Comparison of ENCODE assay signal across 9 mouse cellular contexts in genomic region chr1:128590011-128590410, GRCm38 (mm10). TPM values are rescaled to one million over a fixed set of nuclear protein-coding genes. Genes with fewer than 3 reads are reported as not detected.
DNase-seq lines count a peak whose midpoint lies in the region; ATAC-seq lines count a peak whose summit lies in the region.
"Had no signal": no experiment of that assay in that cellular context is flagged by ENCODE, and none has a peak within 500 bp of the region (broad histone marks: within the 10 kb centered on the region; RNA-seq: fewer than 3 reads in every experiment).

No protein-coding gene starts in this region.

- no peak for DNase-seq in intestine, embryonic 14.5 days (ENCODE audit: low spot score)
- peak; percentile 21 for DNase-seq in ZHBTc4 (ENCODE audit: low read depth, low spot score)
- DNase-seq in midbrain, embryonic 10.5 days (ENCODE audit: low spot score) = no peak
- DNase-seq in yolk sac, embryonic 10.5 days (ENCODE audit: low spot score) = no peak
- no peak for DNase-seq in cerebellum, postnatal 10 days
- DNase-seq in cerebellum, postnatal 4 days (ENCODE audit: low spot score in 2 of 2) = no peak

- H3K27me3 ChIP-seq in intestine, embryonic 14.5 days (replicated peaks; ENCODE audit: control insufficient read depth, insufficient read depth, low read length) = 0 out of 2 replicates have a peak, but pooled peaks cover 8% of the 10 kb centered on the region
- H3K27me3 ChIP-seq in intestine, embryonic 16.5 days (replicated peaks; ENCODE audit: control insufficient read depth, insufficient read depth, low read length) = 0 out of 2 replicates have a peak, but pooled peaks cover 5% of the 10 kb centered on the region
- peaks cover 13% of the 10 kb centered on the region; the same call in 1 of the 2 replicates for H3K27me3 ChIP-seq in forebrain, embryonic 13.5 days
- H3K27me3 ChIP-seq in midbrain, embryonic 10.5 days (ENCODE audit: low read depth, poor library complexity, severe bottlenecking) = peaks cover 8% of the 10 kb centered on the region; the same call in 1 of the 2 replicates

- no peaks in the 10 kb centered on the region for H3K9me3 ChIP-seq in intestine, embryonic 14.5 days (ENCODE audit: control insufficient read depth, low read length)
- H3K9me3 ChIP-seq in intestine, embryonic 16.5 days (ENCODE audit: control insufficient read depth, low read length) = no peaks in the 10 kb centered on the region
- H3K9me3 ChIP-seq in forebrain, embryonic 13.5 days (replicated peaks) = no peaks in the 10 kb centered on the region
- no peaks in the 10 kb centered on the region for H3K9me3 ChIP-seq in midbrain, embryonic 10.5 days (replicated peaks)

- 14% methylated on average over 6 of the region's 6 CpGs for WGBS in intestine, embryonic 14.5 days
- 7% methylated on average over 6 of the region's 6 CpGs for WGBS in intestine, embryonic 16.5 days
- 0% methylated on average over 6 of the region's 6 CpGs for WGBS in forebrain, embryonic 13.5 days
- WGBS in midbrain, embryonic 10.5 days = 2% methylated on average over 6 of the region's 6 CpGs

- peaks cover 11% of the 10 kb centered on the region for H3K4me1 ChIP-seq in intestine, embryonic 14.5 days (replicated peaks; ENCODE audit: control insufficient read depth, insufficient read depth, low read length)
- peaks cover 18% of the 10 kb centered on the region; the same call in 1 of the 2 replicates for H3K4me1 ChIP-seq in intestine, embryonic 16.5 days (ENCODE audit: control insufficient read depth, insufficient read depth, low read length)
- H3K4me1 ChIP-seq in forebrain, embryonic 13.5 days = peaks cover 72% of the 10 kb centered on the region
- H3K4me1 ChIP-seq in midbrain, embryonic 10.5 days = peaks cover 78% of the 10 kb centered on the region

- H3K9ac ChIP-seq in intestine, embryonic 14.5 days (ENCODE audit: low read length) = no peak overlapping the region
- H3K9ac ChIP-seq in intestine, embryonic 16.5 days (ENCODE audit: low read depth, low read length) = no peak overlapping the region
- H3K9ac ChIP-seq in forebrain, embryonic 13.5 days = no peak overlapping the region
- H3K9ac ChIP-seq: liver, embryonic 14.5 days had no signal

- ATAC-seq in intestine, embryonic 14.5 days (replicated peaks; ENCODE audit: low FRiP score, low TSS enrichment, low read depth) = no peak
- ATAC-seq in intestine, embryonic 16.5 days = no peak
- no peak for ATAC-seq in forebrain, embryonic 13.5 days

- no peak overlapping the region for H3K27ac ChIP-seq in intestine, embryonic 14.5 days (ENCODE audit: low read depth)
- no peak overlapping the region for H3K27ac ChIP-seq in intestine, embryonic 16.5 days (ENCODE audit: low read length)
- no peak overlapping the region for H3K27ac ChIP-seq in forebrain, embryonic 13.5 days
- H3K27ac ChIP-seq in midbrain, embryonic 10.5 days (replicated peaks) = peak overlapping the region; percentile 98
- H3K27ac ChIP-seq: liver, embryonic 14.5 days had no signal

- H3K36me3 ChIP-seq in intestine, embryonic 14.5 days (ENCODE audit: control insufficient read depth, insufficient read depth, low read length) = peaks cover 4% of the 10 kb centered on the region; the same call in 1 of the 2 replicates
- H3K36me3 ChIP-seq in intestine, embryonic 16.5 days (ENCODE audit: control insufficient read depth, insufficient read depth, low read length) = no peaks in the 10 kb centered on the region
- H3K36me3 ChIP-seq in forebrain, embryonic 13.5 days (ENCODE audit: poor library complexity, severe bottlenecking) = peaks cover 15% of the 10 kb centered on the region
- H3K36me3 ChIP-seq in midbrain, embryonic 10.5 days = peaks cover 25% of the 10 kb centered on the region

- no peak overlapping the region for H3K4me3 ChIP-seq in intestine, embryonic 14.5 days (ENCODE audit: low read depth, low read length)
- no peak overlapping the region for H3K4me3 ChIP-seq in intestine, embryonic 16.5 days (ENCODE audit: low read length)
- H3K4me3 ChIP-seq in forebrain, embryonic 13.5 days = peak overlapping the region; percentile 63
- peak overlapping the region; percentile 71 for H3K4me3 ChIP-seq in midbrain, embryonic 10.5 days

- peak overlapping the region; percentile 97 for H3K4me2 ChIP-seq in intestine, embryonic 14.5 days (ENCODE audit: low read length)
- no peak overlapping the region for H3K4me2 ChIP-seq in intestine, embryonic 16.5 days (ENCODE audit: low read depth, low read length)
- H3K4me2 ChIP-seq in forebrain, embryonic 13.5 days = peak overlapping the region; percentile 85

RNA-seq across cellular contexts. Expression of gene Cxcr4, which starts 2.1 kb away (rescaled TPM):
- polyA plus RNA-seq in intestine, embryonic 14.5 days (2014; fragmentation: Nextera tagmentation; extraction: Ambion mirVana) = 4.0 and 5.6 TPM in 2 replicates
- 1.9 and 2.2 TPM in 2 replicates for polyA plus RNA-seq in intestine, embryonic 16.5 days (2015; fragmentation: Nextera tagmentation; extraction: Ambion mirVana)
- polyA plus RNA-seq in forebrain, embryonic 13.5 days (2015; fragmentation: Nextera tagmentation; extraction: Ambion mirVana) = 5.8 and 9.1 TPM in 2 replicates
- 18.6 and 20.2 TPM in 2 replicates for polyA plus RNA-seq in midbrain, embryonic 10.5 days (2016; fragmentation: Nextera tagmentation; extraction: Ambion mirVana)

Comparison
In these comparisons a context has a peak if more than half of its experiments do, and no peak if none do; other contexts are left out.
1. H3K4me3 ChIP-seq: peak in forebrain, embryonic 13.5 days (single experiment) and midbrain, embryonic 10.5 days (single experiment); none in intestine, embryonic 14.5 days (single experiment) and intestine, embryonic 16.5 days (single experiment).